Mouse (Mus musculus) thymus, postnatal 0 days (tissue): ENCODE results near the gene Smco2. TPM values are rescaled to one million over a fixed set of nuclear protein-coding genes. Genes with fewer than 3 reads are reported as not detected.
A peak's percentile ranks its signal among the peaks of the same experiment; 100 is the strongest.

ENCODE experiments used
- DNase-seq: peaks from one replicate; pipeline ENCODE4 v3.0.0-alpha.2; 2015; ENCODE audit warnings: low spot score
- polyA plus RNA-seq: library from polyadenylated mRNA; unstranded; fragments of >200 nt; fragmentation: Nextera tagmentation; extraction: Ambion mirVana; gene quantifications from 2 replicates; pipeline ENCODE4 v1.2.1, GENCODE M21; 2015

Gene Smco2
- polyA plus RNA-seq: not detected in 2 replicates

DNA sequence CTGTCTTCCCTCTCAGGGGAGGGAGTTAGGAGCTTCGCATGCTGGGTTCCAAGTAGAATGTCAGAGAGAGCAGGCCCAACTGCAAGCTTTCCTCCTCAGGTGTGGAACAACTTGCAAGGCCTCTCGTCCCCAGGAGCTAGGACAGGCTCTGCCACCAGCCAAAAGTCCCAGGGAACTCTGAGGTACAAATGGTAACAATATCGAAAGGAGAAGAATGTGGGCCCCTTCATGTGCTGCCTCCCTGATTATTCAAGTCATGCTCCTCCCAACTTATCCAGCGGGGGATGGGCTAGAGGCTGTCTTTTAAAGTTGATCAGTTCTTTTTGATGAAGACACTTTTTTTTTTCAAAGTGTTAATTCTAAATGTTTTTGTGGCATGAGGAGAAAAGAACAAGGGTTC is at the start of gene Smco2:
Smco2 (plus strand) TSS at position 55 of the 400 bp plus-strand sequence.
- DNase-seq: no peak

DNA sequence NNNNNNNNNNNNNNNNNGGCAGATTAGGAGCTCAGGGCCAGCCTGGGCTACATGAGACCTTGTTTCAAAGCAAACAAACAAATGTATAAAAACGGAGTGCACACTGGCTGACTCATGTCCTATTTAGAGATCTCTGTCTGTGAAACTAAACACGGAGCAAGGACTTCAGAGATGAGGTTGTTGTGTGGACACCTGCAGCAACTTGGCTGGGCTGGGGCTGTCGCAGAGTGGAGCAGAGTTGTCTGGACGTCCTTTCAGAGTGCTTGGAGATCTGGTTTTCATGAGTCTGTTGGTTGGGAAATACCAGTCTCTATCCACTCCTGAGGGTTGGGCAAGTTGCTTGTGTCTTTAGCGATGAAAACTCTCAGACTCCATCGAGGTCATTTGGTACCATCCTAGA is 39.9 kb upstream of the Smco2 start:
- no peak for DNase-seq

DNA sequence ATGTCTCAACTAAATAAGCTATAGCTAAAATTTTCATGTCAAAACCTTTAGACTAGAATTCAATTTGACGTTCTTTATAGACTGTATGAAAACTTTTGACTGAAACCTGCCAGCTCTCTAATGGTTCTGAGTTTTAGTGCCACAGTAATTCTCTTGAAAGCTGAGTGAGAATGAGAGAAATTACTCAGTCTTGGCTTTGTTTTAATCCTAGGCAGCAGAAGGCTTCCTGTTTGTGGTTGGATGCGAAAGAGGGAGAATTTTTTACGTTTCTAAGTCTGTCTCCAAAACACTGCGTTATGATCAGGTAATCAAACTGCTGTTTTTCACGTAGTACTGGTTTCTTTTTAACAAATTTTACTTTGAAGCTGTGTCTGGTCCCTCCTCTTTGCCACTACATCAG is 36.9 kb upstream of the Smco2 start:
- no peak for DNase-seq

DNA sequence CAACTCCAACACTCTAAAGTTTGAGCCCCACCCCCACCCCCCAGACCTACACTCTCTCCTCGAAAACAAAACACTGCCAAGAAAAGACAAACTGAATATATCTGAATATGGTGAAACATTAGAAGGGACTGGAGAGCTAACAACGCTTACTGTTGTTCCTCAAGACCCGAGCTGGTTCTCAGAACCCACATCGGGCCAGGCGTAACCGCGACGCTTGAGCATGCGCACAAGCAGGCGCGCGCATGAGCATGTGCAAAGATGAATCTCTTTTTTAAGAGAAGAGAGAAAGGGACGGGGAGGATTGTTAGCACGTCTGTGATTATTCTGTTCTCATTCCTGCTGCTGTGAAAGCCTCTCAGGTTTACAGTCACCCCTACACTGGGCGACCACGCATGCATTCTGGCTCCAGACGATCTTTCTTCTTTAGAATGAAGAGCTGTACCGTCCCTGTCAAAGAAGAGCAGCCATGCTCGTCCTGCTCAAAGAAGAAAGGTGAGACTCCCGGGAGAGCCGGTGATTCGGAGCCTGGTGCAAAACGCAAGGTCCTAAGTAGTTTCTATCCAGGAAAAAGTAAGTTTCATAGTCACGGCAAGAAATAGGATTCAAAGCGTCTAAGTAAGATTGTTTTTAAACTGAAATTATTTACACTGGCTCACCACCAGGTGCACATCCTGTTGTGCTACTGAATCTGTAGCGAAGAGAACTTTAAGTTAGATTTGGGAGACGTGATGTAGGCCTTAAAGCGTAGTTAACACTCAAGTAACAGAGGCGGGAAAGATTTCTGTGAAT is 29.5 kb upstream of the Smco2 start:
- DNase-seq: no peak

DNA sequence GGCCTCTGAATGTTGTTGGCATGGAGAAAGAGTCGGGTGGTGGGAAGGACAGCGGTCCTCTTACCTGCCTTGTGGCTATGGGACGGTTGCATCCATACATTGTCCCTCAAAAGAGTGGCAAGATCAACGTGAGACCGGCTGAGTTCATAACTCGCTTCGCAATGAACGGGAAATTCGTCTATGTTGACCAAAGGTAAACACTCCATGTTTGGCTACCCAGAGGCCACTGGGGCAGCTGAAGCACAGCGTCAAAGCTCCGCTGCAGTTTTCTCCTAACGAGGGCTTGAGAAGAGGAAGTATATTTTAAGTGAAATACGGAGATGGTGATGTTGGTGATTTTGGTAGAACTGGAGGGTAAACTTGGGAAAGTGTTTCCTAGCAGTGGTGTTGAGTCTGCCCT is 27.9 kb upstream of the Smco2 start:
- no peak for DNase-seq

DNA sequence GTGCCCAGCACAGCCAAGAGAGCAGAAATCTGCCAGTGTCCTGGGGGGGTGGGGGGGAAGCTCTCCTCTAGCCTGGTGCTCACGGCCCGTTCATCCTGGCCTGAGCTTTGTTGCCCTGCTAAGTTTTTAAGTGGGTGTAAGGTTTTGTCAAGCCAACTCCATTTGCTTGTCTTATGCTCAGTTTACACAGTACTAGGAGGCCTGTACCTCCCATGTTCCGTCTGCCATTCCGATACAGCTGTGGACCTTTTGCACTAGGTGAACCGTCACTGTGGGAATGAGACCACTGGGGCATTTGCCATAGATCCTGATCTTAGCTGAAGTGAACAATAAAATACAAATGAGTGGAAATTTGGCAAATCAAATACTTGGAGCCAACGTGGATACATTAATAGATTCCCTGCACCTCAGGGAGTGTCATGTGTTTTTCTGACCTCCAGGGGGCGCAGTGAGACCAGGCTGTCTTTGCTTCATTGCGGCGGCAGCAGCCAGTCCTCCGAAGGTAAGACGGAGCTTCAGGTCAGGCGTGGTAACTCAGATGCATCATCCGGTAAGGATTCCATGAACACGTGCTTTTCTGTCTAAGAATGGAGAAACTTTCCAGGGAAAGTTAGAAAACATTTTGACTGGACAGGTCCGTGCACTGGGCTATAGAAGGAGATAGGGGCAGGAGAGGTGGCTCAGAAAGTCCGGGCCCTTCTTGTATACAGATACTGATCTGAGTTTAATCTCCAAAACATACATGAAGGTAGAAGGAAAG is 25.0 kb upstream of the Smco2 start:
- DNase-seq: peak; percentile 47

DNA sequence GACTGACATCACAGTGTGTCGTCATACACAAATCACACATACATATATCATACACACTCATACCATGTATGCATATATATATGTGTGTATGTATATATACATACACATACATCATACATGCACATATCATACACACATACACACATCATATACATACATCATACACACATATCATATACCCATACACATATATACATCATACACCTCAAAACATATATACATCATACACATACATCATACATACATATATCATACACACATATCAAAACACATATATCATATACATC is 24.5 kb upstream of the Smco2 start:
- no peak for DNase-seq

DNA sequence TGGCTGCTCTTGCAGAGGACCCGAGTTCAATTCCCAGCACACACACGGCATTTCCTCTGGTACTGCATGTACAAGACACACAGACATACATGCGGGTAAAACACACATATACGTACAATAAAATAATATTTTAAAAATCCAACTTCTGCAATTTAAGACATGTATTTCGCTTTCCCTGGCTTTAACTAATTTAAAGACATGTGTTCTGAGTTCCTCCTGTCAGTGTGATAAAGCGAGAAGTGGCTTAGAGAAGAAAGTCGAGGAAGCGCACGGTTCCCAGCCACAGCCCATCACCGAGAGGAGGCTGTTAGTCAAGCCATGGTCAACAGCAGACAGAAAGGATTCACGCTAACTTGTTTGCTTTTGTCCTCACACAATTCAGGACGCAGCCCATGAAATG is 18.6 kb upstream of the Smco2 start:
- no peak for DNase-seq

DNA sequence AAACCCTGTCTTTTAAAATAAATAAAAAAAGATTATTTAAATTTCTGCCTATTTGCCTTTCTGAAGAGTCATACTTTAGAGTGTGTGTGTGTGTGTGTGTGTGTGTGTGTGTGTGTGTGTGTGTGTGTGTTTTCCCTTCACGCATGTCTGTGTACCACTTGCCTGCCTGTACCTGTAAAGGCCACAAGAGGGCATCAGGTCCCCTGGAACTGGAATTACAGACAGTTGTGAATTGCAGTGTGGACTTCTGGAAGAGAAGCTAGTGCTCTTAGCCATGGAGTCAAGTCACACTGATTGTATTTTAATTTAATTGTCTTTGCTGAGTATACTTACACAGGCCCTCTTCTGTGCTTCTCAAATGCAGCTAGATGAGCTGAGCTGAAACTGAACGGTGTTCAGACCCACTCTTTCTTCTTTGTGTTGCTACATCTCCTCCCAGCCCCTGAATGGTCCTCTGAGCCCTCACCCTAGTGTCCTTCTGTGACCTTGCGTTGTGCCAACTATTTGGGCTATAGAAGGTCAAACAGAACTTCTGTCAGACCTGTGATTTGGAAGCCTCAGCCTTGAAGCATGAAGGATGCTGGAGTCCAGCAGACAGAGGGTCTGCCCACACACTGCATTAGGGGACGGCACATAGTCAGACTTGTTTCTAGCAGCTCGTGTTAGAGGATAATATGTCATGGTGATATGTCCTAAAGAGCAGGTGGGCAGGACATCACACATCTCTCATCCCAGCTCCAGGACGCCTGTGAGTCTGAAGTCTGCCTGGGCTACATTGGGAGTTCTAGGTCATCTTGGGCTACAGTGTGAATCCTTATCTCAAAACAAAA is 16.2 kb upstream of the Smco2 start:
- peak; percentile 45 for DNase-seq

DNA sequence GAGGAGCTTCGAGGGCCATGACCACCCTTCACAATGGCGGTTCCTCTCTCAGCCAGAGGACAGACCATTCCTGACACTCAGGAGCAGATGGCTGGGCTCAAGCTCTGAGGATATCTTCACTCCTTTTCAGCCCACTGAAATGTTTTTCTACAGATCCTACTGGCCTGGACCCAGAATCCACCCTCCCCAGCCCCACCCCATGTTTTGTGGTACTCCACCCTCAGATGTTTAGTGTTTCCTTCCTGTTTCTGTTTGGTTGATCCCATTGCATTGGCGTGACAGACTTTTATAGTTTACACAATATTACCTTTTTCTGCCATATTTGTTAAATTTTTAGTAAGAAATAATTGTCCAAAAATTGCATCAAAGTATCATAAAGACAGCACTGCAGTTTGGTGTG is 15.6 kb upstream of the Smco2 start:
- no peak for DNase-seq

DNA sequence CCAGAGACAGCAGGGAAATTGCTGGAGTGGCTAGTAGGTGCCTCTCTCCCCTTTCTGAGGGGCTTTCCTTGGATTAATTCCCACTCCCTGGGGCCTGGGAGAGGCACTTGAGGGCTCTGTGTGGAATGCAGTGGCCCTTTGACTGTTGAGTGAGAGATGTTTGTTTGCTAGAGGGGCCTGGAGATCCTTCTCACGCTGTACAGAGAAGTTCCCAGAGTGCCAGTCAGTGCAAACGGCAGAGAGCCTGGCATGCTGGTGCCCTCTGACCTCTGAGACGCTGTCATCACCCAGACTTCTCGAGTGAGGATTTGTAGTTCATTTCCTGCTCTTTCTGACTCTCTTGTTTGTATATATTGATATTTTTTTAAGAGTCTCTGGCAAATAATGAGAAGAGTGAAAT is 14.1 kb upstream of the Smco2 start:
- no peak for DNase-seq

DNA sequence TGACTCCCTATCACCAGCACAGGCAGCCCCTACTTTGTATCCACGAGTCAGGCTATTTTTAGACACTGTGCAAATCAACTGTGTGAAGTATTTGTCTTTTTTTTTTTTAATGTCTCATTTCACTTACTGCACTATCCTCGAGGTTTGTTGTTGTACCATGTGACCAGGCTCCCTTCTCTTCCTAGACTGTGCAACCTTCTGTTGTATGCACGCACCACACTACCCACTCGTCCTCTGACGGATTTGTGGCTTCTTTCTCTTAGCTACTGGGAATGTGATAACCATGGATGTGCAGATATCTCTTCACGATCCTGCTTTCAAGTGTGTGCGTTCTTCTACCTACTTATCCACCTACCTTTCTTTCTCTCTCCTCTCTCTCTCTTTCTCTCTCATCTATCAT is 12.6 kb upstream of the Smco2 start:
- no peak for DNase-seq

DNA sequence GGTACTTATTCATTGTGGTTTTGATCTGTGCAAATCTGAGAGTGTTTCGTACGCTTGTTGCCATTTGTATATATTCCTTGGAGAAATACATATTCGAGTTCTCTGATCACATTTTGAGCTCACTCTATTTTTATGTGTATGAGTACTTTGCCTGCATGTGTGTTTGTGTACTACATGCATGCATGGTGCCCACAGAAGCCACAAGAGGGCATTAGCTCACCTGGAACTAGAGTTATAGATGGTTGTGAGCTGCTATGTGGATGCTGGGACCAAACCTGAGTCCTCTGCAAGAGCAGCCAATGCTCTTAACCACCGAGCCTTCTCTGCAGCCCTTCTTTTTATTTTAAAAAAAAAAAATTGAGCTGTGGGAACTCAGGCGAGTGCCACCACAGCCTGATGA is 11.5 kb upstream of the Smco2 start:
- no peak for DNase-seq

DNA sequence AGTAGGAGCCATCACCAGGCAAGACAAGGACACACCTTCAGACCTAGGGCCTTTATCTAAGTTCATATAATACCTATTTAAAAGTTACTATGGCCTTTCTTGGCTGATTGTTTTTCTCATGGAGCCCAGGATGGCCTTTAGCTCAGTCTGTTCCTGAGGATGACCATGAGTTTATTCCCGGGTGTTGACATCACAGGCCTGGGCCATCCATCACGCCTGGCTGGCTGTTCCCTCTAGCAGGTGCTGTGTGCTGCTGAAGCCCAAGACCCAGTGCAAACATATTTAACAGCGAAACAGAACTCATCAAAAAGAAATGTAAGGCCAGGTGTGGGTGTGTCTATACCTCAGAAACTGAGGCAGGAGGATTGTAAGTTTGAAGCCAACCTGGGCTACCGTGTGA is 11.0 kb upstream of the Smco2 start:
- DNase-seq: no peak

DNA sequence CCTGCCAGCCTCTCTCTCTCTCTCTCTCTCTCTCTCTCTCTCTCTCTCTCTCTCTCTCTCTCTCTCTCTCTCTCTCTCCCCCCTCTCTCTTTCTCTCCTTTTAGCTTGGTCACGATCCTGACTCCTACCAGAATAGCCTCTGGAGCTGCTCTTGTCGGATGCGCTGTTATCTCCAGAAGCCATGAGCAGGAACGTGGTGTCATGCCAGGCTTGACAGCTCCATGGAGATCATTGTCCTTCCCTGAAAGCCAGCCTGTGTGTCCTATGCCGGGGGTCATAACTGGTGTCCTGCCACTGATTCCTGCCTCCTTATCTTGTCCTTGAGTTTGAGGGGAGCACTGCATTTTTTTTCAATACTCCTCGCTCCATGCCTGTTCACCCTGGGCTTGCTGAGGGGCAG is 5.0 kb upstream of the Smco2 start:
- no peak for DNase-seq

DNA sequence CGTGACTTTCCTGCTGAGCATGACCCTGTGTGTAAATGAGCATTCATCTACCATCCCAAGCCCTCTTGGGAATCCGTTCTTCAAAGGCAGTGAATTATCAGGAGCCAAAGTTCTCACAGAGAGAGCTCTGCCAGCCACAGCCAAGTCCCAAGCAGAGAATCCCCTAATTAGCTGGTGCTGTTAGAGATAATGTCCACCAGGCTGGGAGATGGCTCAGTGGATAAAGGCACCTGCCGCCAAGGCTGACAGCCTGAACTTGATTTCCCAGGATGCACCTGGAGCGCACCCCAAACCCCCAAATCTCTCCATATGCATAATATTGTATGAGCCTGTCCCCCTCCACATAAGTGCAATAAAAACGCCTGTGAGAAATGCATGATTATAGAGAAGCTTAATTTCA is 4.6 kb upstream of the Smco2 start:
- DNase-seq: no peak

DNA sequence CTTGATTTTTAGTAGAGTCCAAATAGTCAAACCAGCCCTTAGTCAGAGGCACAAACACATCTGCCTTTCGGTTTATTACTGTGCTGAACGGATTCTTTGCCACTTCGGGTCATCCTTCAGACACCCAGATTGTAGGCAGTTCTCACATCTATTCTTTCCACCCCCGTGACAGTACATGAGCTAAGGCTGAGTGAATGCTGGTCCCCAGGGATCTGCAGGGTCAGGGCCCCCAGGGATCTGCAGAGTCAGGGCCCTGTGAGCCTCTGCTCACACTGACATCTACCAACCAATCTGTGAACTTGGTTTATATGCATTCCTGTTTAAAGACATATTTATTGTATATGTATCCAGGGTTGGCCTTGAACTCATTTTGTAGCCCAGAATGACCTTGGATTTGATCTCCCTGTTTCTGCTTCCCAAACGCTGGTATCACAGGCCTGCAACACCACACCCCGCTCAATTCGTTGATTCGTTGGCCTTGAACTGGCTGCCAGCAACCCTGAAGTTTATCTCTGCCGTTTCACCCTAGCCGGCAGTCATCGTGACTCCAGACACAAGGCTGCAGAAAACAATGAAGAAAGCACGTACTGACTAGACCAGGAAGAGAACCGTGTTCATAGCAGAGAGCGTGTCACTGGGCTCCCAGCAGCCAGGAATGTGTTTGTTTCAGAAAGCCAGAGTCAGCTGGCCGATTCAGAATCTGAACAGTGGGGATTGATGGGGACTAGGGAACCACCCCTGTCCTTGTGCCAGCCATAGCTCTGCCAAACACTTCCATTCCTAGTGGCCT is 3.7 kb upstream of the Smco2 start:
- no peak for DNase-seq

DNA sequence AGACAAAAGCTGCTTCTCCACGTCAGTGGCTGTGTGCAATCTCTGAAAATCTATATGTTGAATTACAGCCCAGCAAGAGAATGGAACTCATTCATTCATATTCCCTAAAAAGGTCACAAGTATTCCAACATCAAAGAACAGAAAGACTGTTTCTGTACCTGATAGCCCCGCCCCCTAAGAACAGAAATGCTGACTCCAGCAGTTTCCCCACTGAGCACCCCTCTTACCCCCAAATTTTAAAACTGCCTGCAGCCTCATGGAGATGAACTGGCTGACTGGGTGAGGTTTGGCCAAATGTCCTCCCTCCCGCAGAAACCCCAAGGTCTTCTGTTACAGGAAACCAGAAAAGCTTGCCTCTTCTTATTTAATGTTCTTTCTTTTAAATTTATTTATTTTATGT is 2.5 kb upstream of the Smco2 start:
- DNase-seq: no peak

DNA sequence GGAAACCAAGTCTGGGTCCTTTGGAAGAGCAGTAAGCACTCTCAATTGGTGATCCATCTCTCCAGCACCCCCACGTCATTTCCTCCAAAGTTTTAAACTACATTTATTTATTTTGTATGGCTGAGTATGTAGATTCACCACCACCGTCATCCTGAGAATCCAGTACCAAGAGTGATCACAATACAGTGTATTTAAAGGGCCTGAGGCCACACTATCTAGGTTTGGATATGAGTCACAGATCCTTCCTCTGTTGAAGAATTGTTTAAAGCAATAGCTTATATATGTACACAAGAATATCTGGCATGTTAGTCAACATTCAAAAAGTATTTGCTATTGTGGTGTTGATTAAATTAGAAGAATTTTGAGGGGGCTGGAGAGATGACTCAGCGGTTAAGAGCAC is 1.6 kb upstream of the Smco2 start:
- no peak for DNase-seq

DNA sequence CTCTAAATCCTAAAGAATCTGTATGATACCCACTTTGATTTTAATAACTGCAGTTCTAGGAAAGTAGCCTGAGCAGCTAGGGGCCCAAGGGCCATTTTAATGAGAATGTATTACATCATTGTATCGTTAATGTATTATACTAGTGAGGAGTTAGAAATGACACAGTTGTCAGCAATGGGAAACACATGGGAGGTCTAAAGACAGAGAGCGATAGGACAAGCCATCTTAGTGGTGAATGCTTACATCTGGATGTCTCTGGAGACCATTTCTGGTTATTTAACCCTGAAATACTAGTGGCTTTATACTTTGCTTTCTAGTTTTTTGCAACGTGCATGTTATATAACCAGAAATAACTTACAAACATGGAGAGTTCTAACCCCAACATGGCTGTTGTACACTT is 2.0 kb downstream of the Smco2 start:
- DNase-seq: no peak

DNA sequence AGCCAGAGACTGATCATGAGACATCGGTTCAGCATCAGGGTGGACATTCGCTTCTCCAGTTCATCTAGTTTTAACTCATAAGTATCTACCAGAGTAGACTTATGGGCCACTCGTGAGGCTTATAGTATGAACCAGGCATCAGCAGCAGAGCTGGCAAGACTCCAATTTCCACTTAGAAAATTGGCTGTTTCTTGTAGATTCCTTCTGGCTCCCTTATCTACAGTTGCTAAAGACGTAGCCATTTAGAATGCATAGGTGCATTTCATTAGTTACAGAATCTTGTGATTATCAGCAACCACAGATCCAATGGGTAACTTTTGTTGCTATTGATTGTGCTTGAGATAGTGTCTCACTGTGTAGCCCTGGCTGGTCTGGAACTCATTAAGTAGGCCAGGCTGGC is 2.8 kb downstream of the Smco2 start:
- DNase-seq: no peak

DNA sequence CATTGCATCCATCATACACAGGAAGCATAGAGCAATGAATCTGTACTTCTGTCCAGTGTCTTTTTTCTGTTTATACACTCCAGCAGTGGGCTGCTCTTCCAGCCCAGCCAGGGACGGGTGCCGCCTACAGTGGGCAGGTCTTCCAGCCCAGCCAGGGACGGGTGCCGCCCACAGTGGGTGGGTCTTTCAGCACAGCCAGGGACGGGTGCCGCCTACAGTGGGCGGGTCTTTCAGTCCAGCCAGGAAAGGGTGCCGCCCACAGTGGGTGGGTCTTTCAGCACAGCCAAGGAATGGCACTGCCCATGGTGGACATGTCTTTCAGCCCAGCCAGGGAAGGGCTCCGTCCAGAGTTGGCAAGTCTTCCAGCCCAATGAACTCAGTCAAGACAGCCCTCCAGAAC is 5.3 kb downstream of the Smco2 start:
- DNase-seq: no peak
